Mouse (Mus musculus): ENCODE measurements around the gene Olfr220. TPM values are rescaled to one million over a fixed set of nuclear protein-coding genes. Genes with fewer than 3 reads are reported as not detected.

Olfr220 gene
- polyA plus RNA-seq, 1 experiment from 2014 or later = not detected

Other genes with a start within 250 kb of the Olfr220 start
- gene Olfr419, start 190.0 kb upstream of the Olfr220 start, polyA plus RNA-seq (2015; fragmentation: Nextera tagmentation; extraction: Ambion mirVana) = not detected in 2 replicates
- not detected in 2 replicates for gene Mptx1, start 111.6 kb upstream of the Olfr220 start, polyA plus RNA-seq (2015; fragmentation: Nextera tagmentation; extraction: Ambion mirVana)
- gene Olfr417, start 77.0 kb upstream of the Olfr220 start, polyA plus RNA-seq (2015; fragmentation: Nextera tagmentation; extraction: Ambion mirVana) = not detected in 2 replicates
- not detected in 2 replicates for gene Olfr248, start 51.0 kb upstream of the Olfr220 start, polyA plus RNA-seq (2015; fragmentation: Nextera tagmentation; extraction: Ambion mirVana)
- not detected in 2 replicates for gene Olfr414, start 18.0 kb upstream of the Olfr220 start, polyA plus RNA-seq (2015; fragmentation: Nextera tagmentation; extraction: Ambion mirVana)
- 7.1 and 8.0 TPM in 2 replicates for gene Fmn2, start 59.7 kb downstream of the Olfr220 start, polyA plus RNA-seq (2015; fragmentation: Nextera tagmentation; extraction: Ambion mirVana)

All from hindbrain, embryonic 15.5 days (tissue).